Mouse (Mus musculus) cerebellum, adult 9-11 months (tissue): ENCODE measurements at regions not wholly inside any gene's neighbourhood (a gene's known extent, or its start where the extent isn't known, plus 50 kb on each side); places are given as distances from the start of the nearest gene placed in this dataset.
"Not testable (repeated sequence)": the region's sequence is repeated elsewhere in the genome, so short reads cannot be mapped to it uniquely, and the experiment has no call there.

Experiments used
- DNase-seq: peaks from one replicate; pipeline ENCODE4 v3.0.0; 2022

DNA sequence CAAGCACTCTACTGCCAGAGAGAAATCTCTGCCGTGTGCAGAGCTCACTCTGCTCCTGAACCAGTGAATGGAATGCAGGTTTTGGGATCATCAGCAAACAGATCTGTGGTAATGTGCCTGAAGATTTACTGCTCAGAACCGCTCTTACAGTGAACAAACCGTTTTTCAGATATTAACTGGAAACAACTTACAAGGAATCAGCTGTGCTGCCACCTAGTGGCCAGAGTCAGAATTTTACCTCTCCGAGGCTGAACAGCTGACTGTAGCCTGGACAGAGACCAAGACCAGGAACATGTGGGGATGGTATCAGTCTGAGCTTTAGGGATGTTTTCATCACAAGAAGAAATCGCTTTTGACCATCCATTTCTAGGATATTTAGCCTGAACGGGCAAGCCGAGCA, 65.3 kb downstream of the Gm15023 start:
- peak; percentile 15 for DNase-seq

DNA sequence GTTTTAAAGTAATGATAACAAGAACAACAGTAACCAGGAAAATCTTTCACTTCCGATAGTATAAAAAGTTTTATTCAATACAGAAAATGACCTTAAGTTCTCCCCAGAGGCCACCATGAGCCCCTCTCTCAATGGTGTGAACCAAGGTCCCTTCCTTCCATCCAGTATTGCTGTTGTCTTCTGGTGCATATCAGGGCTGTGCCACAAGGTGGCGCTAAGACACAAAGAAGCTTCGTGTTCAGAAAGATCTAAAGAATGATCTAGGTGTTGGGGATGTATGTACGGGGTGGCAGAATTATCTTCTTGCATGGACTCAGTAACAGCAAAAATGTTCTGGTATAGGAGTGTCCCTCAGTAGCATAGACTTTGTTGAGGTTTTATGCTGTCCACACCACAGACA, 66.6 kb downstream of the Gm15023 start:
- peak; percentile 5 for DNase-seq

DNA sequence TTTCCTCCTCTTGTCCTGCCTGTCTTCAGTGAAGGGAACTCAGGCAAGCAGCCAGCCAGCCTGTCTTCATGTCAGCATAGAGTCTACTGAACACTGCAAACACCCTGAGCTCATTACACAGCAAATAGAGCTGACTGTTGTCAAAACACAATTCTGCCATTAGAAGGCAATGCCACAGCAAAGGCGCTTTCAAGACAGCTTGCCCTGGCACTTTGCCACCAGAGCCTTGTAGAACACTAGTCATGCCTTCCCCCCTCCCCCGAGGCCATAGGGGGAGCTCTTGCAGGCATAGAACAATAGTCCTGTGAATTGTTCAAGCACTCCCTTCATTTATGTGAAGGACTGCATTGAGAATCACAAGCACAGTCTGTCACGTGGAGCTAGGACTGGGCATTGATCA, 75.8 kb downstream of the Gm15023 start:
- peak; percentile 8 for DNase-seq

DNA sequence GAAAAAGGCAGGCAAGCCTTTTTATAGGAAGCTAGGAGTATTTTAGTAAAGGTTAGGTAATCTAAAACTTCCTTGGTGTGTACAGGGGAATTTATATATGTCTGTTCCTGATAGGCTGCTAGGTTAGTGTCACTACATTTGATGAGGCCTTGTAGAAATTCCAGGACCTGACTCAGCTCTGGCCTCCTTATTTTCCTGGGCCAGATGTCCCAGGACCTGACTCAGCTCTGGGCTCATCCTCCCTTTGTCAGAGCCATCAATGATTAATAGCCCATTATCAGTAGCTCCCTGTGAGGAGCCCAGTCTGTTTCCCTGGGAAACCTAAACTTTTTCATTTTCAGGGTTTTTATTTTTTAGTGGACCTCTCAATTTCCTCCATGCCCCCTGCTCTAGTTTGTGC, 79.3 kb downstream of the Gm15023 start:
- no peak for DNase-seq

DNA sequence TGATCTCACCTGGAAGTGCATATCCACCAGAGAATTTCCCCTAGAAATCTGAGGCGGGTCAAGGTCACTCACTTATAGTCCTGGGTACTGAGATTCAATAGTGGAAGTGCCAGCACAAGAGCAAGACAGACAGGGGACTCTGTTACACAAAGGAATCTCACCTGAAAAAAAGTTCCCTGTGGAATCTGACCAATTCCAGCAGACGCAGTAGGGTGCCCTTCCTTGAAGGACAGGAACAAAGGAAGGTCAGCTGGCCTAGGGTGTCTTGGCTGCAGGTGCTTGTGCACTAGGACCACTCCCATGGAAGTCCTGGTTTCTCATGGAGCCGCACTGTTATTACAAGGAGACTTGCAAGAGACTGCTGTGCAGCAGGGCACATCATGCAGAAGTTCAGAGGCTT, 81.2 kb downstream of the Gm15023 start:
- no peak for DNase-seq

DNA sequence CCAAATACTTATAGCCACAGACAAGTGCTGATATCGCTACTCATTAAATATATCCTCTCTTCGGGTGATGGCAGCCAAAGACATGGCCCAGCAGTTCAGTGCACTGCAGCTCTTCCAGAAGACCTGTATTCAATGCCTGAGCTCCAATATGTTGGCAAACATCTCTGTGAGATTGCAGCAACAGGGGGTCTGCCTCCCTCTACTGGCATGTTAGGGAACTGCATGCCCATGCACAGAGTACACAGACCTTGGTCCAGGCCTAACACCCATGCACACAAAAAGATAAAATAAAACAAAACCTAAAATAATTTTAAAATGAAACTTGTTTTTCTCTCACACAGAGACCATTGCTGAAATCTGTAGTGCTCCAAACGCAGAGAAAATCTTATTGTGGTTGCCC, 82.1 kb upstream of the Zmat1 start:
- peak; percentile 6 for DNase-seq

DNA sequence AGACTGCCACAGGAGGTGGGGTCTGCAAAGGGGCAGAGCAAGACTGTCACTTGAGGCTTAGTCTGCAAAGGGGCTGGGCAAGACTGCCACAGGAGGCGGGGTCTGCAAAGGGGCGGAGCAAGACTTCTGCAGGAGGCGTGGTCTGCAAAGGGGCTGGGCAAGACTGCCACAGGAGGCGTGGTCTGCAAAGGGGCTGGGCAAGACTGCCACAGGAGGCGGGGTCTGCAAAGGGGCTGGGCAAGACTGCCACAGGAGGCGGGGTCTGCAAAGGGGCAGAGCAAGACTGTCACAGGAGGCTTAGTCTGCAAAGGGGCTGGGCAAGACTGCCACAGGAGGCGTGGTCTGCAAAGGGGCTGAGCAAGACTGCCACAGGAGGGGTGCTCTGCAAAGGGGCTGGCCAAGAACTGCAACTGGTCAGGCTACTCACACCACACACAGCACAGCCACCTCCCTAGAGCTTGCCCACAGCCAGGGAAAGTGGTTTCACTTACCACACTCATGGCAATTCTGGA, 78.1 kb upstream of the Zmat1 start:
- not testable (repeated sequence) for DNase-seq

DNA sequence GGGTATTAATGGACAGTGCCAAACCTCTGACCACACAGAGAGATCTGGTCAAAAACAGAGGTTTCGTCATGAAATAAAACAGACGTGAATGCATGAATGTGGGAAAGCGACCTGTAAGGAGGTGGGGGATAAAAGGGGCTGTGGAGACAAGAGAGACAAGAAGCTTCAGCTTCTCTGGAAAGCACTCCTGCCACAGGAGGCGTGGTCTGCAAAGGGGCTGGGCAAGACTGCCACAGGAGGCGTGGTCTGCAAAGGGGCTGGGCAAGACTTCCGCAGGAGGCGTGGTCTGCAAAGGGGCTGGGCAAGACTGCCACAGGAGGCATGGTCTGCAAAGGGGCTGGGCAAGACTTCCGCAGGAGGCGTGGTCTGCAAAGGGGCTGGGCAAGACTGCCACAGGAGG, 77.6 kb upstream of the Zmat1 start:
- not testable (repeated sequence) for DNase-seq

DNA sequence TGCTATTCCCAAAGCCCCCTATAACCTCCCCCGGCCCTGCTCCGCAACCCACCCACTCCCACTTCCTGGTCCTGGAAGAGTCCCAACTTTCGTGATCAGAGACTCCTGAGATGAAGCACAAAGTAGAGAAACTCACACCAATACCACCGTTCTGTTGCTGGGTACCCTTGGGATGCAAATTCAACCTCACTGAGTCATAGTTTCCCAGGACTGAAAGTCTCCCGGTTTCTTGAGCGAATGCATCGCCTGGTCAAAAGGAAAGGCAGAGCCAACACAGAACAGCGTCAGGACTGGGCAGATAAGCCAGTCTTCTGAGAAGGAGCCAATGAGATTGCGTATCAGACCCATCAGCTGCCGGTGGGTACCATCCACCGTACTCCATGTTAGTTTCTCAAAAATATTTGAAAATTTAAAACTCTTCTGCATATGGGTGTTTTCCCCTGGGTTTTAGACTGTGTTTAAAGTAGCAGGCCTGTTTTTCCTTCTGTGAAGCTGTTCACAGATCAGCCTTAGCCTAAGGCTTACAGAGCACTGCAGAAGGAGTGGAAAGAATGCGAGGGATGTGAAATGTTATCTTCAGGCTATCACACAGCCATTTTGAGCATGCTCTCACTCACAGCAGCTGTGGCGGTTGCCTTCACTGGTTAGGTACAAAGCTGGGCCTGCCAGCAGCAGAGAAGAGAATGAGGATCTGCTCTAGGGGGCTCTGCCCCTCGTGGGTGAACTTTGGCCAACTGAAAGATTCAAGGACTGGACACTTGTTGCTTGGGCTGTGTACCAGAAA, 77.0 kb upstream of the Zmat1 start:
- not testable (repeated sequence) for DNase-seq

DNA sequence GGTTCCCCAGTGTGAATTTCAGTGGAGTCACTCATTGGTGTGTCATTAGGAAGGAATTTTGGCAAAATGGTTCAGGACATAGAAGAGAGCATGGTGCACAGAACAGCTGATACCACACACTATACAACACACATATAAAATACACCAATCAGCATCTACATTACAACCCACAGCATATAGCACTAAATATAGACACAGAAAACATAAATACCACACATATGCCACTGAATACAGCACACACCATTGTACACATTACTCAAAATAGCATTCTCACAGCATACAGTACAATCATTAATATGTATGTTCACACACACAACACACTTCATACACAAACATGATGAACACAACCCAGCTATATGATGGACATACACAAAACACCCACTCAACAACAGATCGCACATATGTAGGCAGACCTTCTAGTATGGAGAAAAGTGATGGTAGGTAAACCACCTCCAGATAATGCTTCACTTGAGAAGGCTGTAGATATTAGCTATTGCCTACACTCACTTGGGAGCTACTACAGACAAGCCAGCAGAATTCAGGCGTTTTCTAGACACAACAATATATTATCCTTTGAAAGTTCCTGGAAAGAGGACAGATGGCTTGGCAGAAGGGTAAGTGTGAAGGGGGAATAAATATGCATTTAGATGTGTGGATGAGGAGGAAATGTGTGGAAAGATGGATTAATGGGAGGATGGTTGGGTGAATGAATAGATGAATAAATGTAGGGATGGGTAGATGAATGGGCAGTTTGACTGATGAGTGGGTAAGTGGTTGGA, 71.6 kb upstream of the Zmat1 start:
- no peak for DNase-seq

DNA sequence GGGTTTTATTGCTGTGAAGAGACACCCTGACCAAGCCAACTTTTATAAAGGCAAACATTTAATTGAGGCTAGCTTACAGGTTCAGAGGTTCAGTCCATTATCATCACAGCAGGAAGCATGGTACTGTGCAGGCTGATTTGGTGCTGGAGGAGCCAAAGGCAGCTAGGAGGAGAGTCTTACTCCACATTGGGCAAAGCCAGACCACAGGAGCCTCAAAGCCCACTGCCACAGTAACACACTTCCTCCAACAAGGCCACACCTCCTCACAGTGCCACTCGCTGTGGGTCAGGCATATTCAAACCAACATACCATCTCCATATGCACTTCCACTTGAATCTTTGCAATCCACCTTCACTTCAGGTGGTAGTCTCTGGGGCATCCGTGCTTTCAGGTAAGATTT, 70.4 kb upstream of the Zmat1 start:
- DNase-seq, result no peak

DNA sequence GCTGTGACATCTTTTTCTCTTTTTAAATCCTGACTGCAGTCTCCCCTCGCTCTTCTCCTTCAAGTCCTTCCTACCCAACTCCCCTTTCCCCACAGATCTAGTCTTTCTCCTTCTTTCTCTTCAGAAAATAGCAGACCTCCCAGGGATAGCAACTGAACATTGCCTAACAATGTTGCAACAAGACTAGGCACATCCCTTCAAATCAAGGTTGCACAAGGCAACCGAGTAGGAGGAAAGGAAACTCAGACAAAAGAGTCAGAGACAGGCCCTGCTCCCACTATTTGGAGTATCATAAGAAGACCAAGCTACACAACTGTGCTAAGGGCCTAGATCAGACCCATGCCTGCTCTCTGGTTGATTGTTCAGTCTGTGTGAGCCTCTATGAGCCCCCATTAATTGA, 66.9 kb upstream of the Zmat1 start:
- DNase-seq, result no peak

DNA sequence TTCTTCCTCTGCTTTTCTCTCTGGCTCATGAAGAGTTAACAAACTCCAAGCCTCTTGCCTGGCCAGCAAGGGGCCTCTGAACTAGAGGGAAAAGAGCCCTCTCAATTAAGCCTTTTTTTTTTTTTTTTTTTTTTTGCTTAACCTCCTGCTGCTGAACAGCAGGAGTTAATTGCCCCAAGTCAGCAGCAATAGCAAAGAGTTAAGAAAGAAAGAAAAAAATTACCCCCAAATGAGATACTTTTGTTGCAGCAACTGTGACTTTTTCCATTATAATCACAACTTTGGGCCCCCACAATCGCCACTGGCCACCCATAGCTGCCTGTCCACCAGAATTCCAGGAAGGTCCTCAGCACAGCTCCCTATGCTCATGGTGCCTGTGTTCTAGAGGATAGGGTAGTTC, 60.4 kb upstream of the Zmat1 start:
- DNase-seq, result no peak

DNA sequence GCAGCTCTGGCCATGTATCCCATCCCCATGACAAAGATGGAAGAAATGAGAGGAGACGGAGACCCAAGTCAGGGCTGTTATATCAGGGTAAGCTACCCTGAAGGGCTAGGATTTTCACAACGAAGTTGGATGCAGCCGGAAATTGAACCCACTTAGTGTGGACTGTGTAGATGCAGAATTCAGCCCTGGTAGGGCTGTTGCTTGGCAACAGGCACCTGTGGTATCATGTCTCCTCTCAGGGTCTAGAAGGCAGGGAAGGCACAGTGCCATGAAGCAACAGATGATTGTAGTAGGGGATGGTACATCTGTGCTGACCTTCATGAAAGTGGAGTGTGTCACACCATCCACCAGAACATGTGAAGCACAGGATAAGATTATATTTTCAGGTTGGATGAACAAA, 51.2 kb upstream of the Zmat1 start:
- no peak for DNase-seq

DNA sequence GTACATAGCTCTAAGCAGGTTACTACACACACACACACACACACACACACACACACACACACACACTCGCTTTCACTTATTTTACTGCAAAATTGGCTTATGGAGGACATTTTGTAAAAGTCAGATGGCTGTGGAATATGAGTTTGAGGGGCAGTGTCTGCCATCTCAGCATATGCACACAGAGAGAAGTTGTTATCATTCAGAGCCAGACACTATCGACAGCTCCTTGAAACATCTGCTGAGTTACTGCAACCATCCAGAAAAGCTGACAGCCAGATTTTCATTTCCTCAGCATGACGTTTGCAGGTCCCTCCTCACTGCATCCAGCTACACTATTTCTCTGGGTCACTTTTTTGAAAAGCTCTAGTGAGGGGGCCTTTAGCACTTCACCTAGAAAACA, 49.9 kb upstream of the Zmat1 start:
- DNase-seq, result no peak
